Mouse (Mus musculus) G1E (cell line): ENCODE measurements around the gene Gm48551.

ENCODE experiments used
- CTCF ChIP-seq: IDR thresholded peaks from 2 replicates; pipeline ENCODE4 v1.5.1; 2012; ENCODE audit warnings: low read depth, low read length, inconsistent platforms, mixed read lengths
- GATA1 ChIP-seq: IDR thresholded peaks from 2 replicates; pipeline ENCODE4 v1.6.1; 2012; ENCODE audit warnings: borderline replicate concordance, low read length, inconsistent platforms, mixed read lengths
- GATA2 ChIP-seq: IDR thresholded peaks from 2 replicates; pipeline ENCODE4 v1.6.1; 2012; ENCODE audit warnings: low read depth, low read length, inconsistent platforms, borderline replicate concordance
- TAL1 ChIP-seq: conservative IDR thresholded peaks from 2 replicates; pipeline ENCODE4 v1.6.1; 2012; ENCODE audit warnings: low read depth, low read length, inconsistent platforms, mixed read lengths

- no peak for TF ChIP-seq CTCF
- TF ChIP-seq TAL1: no peak
- TF ChIP-seq GATA1: no peak
- no peak for TF ChIP-seq GATA2
Measured at GRCm38 (mm10) chr10:81390678-81390965, 6.4 kb downstream of the Gm48551 start.
